Mouse (Mus musculus): ENCODE measurements around the gene Mpzl3. TPM values are rescaled to one million over a fixed set of nuclear protein-coding genes. Genes with fewer than 3 reads are reported as not detected.
A peak's percentile ranks its signal among the peaks of the same experiment; 100 is the strongest.

The Mpzl3 gene
- polyA plus RNA-seq, 1 experiment from 2014 or later, result 1.7 TPM

DNA sequence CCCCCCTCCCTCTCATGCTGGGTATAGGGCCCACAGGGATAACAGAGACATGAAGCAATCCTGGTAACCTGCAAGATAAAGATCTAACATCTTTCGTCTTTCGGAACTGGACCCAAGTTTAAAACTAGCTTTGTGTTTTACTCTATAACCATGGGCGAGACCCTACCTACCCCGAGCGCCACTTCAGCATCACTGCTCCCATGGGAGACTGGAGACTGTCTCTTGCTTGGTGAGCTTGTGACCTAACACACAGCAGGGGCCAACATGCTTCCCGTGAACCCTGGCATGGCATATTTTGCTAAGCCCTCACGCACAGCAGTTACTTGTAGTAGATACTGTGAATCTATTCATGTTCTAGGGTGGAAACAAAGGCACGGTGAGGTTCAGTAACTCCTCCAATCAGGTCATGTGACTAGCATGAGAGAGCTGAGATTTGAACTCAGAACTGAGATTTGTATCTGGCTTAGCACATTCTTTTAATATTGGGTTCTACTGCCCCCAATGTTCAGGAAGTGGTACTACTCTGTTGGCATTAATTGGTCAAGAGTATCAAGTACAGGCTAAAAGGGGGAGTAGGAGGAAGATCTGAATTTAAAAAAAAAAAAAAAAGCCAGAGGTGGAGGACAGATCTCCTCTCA is 64.4 kb downstream of the Mpzl3 start:
- ATAC-seq (replicated peaks; ENCODE audit: insufficient number of reproducible peaks, low FRiP score, low TSS enrichment), result no peak
- peaks cover 7% of the 10 kb centered on the region for H3K27me3 ChIP-seq (ENCODE audit: control insufficient read depth, insufficient read depth, low read length)
- peaks cover 9% of the 10 kb centered on the region; the same call in 1 of the 2 replicates for H3K4me1 ChIP-seq (ENCODE audit: control insufficient read depth, insufficient read depth, low read length)
- H3K27ac ChIP-seq (ENCODE audit: low read depth, low read length), result no peak overlapping the region
- no peak overlapping the region for H3K9ac ChIP-seq (ENCODE audit: low read depth, low read length)
- no peaks in the 10 kb centered on the region for H3K9me3 ChIP-seq (replicated peaks; ENCODE audit: control insufficient read depth, low read length)
- no peaks in the 10 kb centered on the region for H3K36me3 ChIP-seq (ENCODE audit: control insufficient read depth, insufficient read depth, low read length)
- no peak overlapping the region; the same call in 1 of the 2 replicates for H3K4me2 ChIP-seq
- WGBS (ENCODE audit: insufficient replicate concordance), result 88% methylated on average over 8 of the region's 8 CpGs
- H3K4me3 ChIP-seq (ENCODE audit: low read depth, low read length), result no peak overlapping the region

DNA sequence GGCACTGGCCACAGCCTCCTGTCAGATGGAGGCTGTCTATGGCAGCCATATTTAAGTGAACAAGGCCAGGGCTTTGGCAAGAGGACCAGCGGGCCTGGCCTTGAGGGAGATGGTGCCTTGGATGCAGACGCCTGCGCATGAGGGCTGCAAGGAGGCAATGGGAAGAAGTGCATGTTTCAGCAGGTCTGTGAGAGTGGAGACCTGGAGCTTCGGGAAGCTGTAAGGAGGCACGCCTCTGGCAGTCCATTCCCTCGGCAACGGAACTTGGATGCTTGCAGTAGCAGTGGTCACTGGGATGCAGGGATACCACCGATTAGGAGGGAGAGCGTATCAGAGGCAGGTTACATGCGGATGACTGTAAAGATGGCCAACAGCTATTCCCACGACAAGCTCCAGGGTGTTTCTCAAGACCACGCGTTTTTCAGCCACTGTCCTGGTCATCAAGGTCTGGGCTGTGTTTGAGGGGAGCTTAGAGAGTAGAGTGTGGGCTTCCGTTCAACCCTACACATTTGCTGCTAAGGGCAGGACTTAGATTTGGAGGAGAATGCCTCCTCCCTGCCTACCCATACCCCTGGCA is 65.1 kb downstream of the Mpzl3 start:
- 79% methylated on average over 14 of the region's 14 CpGs for WGBS (ENCODE audit: insufficient replicate concordance)
- Histone ChIP-seq H3K27ac (ENCODE audit: low read depth, low read length) (no peak overlapping the region), H3K9me3 (replicated peaks; ENCODE audit: control insufficient read depth, low read length) (no peaks in the 10 kb centered on the region), H3K4me2 (no peak overlapping the region), H3K36me3 (ENCODE audit: control insufficient read depth, insufficient read depth, low read length) (no peaks in the 10 kb centered on the region), H3K4me3 (ENCODE audit: low read depth, low read length) (no peak overlapping the region), H3K4me1 (ENCODE audit: control insufficient read depth, insufficient read depth, low read length) (peaks cover 9% of the 10 kb centered on the region; the same call in 1 of the 2 replicates), H3K9ac (ENCODE audit: low read depth, low read length) (no peak overlapping the region), H3K27me3 (ENCODE audit: control insufficient read depth, insufficient read depth, low read length) (peaks cover 7% of the 10 kb centered on the region)
- ATAC-seq (replicated peaks; ENCODE audit: insufficient number of reproducible peaks, low FRiP score, low TSS enrichment), result no peak

DNA sequence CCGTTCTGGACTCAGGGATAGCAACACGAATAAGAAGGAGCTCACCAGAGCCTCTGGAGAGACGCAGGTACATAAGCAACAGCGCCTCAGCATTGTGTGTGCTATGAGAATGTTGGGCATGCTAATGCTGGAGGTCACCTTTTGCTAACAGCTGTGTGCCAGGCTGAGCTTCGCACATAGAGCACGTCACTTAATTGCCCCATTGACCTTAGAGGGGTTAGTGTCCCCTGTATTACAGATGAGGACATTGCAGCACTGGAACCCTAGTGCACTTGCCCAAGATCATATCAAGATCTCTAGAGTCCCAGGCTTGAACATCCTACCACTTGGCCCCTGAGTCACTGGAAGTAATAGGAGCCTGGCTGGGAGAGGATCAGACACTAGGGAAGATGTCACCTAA is 65.6 kb downstream of the Mpzl3 start:
- H3K36me3 ChIP-seq (ENCODE audit: control insufficient read depth, insufficient read depth, low read length), result no peaks in the 10 kb centered on the region
- no peak for ATAC-seq (replicated peaks; ENCODE audit: insufficient number of reproducible peaks, low FRiP score, low TSS enrichment)
- no peak overlapping the region for H3K4me3 ChIP-seq (ENCODE audit: low read depth, low read length)
- H3K27me3 ChIP-seq (ENCODE audit: control insufficient read depth, insufficient read depth, low read length), result peaks cover 7% of the 10 kb centered on the region
- no peaks in the 10 kb centered on the region for H3K9me3 ChIP-seq (replicated peaks; ENCODE audit: control insufficient read depth, low read length)
- peaks cover 9% of the 10 kb centered on the region; the same call in 1 of the 2 replicates for H3K4me1 ChIP-seq (ENCODE audit: control insufficient read depth, insufficient read depth, low read length)
- H3K27ac ChIP-seq (ENCODE audit: low read depth, low read length), result no peak overlapping the region
- WGBS (ENCODE audit: insufficient replicate concordance), result 84% methylated on average over 6 of the region's 6 CpGs
- H3K9ac ChIP-seq (ENCODE audit: low read depth, low read length), result no peak overlapping the region
- H3K4me2 ChIP-seq, result no peak overlapping the region

DNA sequence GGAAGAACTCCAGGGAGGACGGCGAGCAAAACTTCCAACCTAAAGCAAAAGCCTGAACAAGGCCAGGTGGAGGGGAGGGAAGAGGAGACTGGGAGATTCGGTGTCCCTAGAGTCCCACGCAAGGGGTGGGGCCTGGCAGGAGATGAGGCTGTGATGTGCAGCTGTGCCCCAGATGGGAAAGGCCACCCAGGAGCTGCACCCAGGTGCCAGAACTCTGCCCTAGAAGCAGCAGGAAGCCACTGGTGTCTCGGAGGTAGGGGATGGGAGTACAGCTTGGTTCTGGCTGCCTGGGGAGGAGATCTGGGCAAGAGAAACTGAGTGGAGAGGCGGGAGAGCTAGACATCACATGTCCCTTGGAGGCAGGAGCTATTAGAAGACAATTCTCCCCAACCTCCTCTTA is 66.0 kb downstream of the Mpzl3 start:
- Histone ChIP-seq H3K4me3 (ENCODE audit: low read depth, low read length) (no peak overlapping the region), H3K27me3 (ENCODE audit: control insufficient read depth, insufficient read depth, low read length) (peaks cover 7% of the 10 kb centered on the region), H3K36me3 (ENCODE audit: control insufficient read depth, insufficient read depth, low read length) (no peaks in the 10 kb centered on the region), H3K27ac (ENCODE audit: low read depth, low read length) (no peak overlapping the region), H3K9me3 (replicated peaks; ENCODE audit: control insufficient read depth, low read length) (no peaks in the 10 kb centered on the region), H3K9ac (ENCODE audit: low read depth, low read length) (no peak overlapping the region), H3K4me1 (ENCODE audit: control insufficient read depth, insufficient read depth, low read length) (peaks cover 7% of the 10 kb centered on the region; the same call in 1 of the 2 replicates), H3K4me2 (no peak overlapping the region)
- 53% methylated on average over 6 of the region's 6 CpGs for WGBS (ENCODE audit: insufficient replicate concordance)
- no peak for ATAC-seq (replicated peaks; ENCODE audit: insufficient number of reproducible peaks, low FRiP score, low TSS enrichment)

GRCm38 (mm10) chr9:45121769-45122168 is 66.8 kb downstream of the Mpzl3 start:
- Histone ChIP-seq H3K4me3 (ENCODE audit: low read depth, low read length) (no peak overlapping the region), H3K4me1 (ENCODE audit: control insufficient read depth, insufficient read depth, low read length) (peaks cover 7% of the 10 kb centered on the region; the same call in 1 of the 2 replicates), H3K36me3 (ENCODE audit: control insufficient read depth, insufficient read depth, low read length) (no peaks in the 10 kb centered on the region), H3K9ac (ENCODE audit: low read depth, low read length) (no peak overlapping the region), H3K9me3 (replicated peaks; ENCODE audit: control insufficient read depth, low read length) (no peaks in the 10 kb centered on the region), H3K27me3 (ENCODE audit: control insufficient read depth, insufficient read depth, low read length) (no peaks in the 10 kb centered on the region; the same call in none of the 2 replicates), H3K4me2 (peak overlapping the region; percentile 53), H3K27ac (ENCODE audit: low read depth, low read length) (no peak overlapping the region)
- WGBS (ENCODE audit: insufficient replicate concordance), result 5% methylated on average over 10 of the region's 10 CpGs
- no peak for ATAC-seq (replicated peaks; ENCODE audit: insufficient number of reproducible peaks, low FRiP score, low TSS enrichment)

DNA sequence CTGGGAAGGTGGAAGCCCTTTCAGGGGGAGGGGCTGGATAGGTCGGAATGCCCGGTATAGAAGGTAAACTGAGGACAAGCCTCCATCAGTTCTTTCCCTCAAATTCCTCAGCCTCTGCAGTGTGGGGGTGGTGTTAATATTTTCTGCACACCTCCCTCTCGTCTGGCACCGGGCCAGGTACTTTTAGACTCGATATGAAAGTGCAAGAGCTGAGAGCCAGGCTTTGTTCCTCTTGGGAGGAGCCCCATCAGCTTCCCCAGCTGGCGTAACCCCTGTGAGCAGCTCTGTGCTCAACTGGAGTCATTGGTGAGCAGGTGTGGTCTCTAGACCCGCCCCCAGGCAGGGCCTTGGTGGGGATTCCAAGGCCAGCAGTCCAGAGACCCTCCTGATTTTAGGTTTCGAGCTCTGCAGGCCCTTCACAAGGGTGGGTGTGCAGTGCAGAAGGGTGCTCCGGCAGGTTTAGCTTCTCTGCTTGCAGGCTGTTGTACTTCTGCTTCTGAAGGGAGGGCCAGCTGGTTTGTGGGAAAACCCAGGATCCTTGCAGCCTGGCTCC is 67.3 kb downstream of the Mpzl3 start:
- H3K27ac ChIP-seq (ENCODE audit: low read depth, low read length), result no peak overlapping the region

DNA sequence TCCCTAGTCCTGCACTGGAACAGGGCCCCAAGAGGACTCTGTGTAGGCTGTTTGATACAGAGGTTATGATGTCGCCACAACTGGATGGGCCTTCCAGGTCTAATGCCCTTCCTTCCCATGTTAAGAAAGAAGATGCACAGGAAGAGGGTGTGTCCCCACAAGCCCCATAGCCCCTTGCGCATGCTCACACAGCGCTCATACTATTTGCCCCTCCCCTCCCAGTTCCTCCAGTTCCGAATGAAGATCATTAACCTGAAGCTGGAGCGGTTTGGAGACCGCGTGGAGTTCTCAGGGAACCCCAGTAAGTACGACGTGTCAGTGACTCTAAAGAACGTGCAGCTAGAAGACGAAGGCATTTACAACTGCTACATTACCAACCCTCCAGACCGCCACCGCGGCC is 70.2 kb downstream of the Mpzl3 start:
- no peak overlapping the region for H3K4me2 ChIP-seq
- H3K36me3 ChIP-seq (ENCODE audit: control insufficient read depth, insufficient read depth, low read length), result no peaks in the 10 kb centered on the region
- H3K4me3 ChIP-seq (ENCODE audit: low read depth, low read length), result no peak overlapping the region
- H3K27ac ChIP-seq (ENCODE audit: low read depth, low read length), result no peak overlapping the region
- ATAC-seq (replicated peaks; ENCODE audit: insufficient number of reproducible peaks, low FRiP score, low TSS enrichment), result no peak
- peaks cover 6% of the 10 kb centered on the region for H3K27me3 ChIP-seq (ENCODE audit: control insufficient read depth, insufficient read depth, low read length)
- H3K9me3 ChIP-seq (replicated peaks; ENCODE audit: control insufficient read depth, low read length), result no peaks in the 10 kb centered on the region
- 83% methylated on average over 14 of the region's 14 CpGs for WGBS (ENCODE audit: insufficient replicate concordance)
- H3K4me1 ChIP-seq (ENCODE audit: control insufficient read depth, insufficient read depth, low read length), result peaks cover 7% of the 10 kb centered on the region; the same call in 1 of the 2 replicates
- no peak overlapping the region for H3K9ac ChIP-seq (ENCODE audit: low read depth, low read length)

More for the DNA sequence above, 67.3 kb downstream of the Mpzl3 start:
- Histone ChIP-seq H3K9me3 (replicated peaks; ENCODE audit: control insufficient read depth, low read length) (no peaks in the 10 kb centered on the region), H3K4me1 (ENCODE audit: control insufficient read depth, insufficient read depth, low read length) (peaks cover 7% of the 10 kb centered on the region; the same call in 1 of the 2 replicates), H3K4me2 (peak overlapping the region; percentile 53), H3K36me3 (ENCODE audit: control insufficient read depth, insufficient read depth, low read length) (no peaks in the 10 kb centered on the region), H3K27me3 (ENCODE audit: control insufficient read depth, insufficient read depth, low read length) (no peaks in the 10 kb centered on the region; the same call in none of the 2 replicates), H3K9ac (ENCODE audit: low read depth, low read length) (peak overlapping the region; percentile 29; the same call in 1 of the 2 replicates), H3K4me3 (ENCODE audit: low read depth, low read length) (no peak overlapping the region)
- peak; percentile 50 for ATAC-seq (replicated peaks; ENCODE audit: insufficient number of reproducible peaks, low FRiP score, low TSS enrichment)
- WGBS (ENCODE audit: insufficient replicate concordance), result 24% methylated on average over 9 of the region's 9 CpGs

GRCm38 (mm10) chr9:45126941-45127340 is 72.0 kb downstream of the Mpzl3 start:
- Histone ChIP-seq H3K4me1 (ENCODE audit: control insufficient read depth, insufficient read depth, low read length) (peaks cover 5% of the 10 kb centered on the region; the same call in 1 of the 2 replicates), H3K27me3 (ENCODE audit: control insufficient read depth, insufficient read depth, low read length) (peaks cover 9% of the 10 kb centered on the region)
- WGBS (ENCODE audit: insufficient replicate concordance), result 46% methylated on average over 7 of the region's 7 CpGs

More at GRCm38 (mm10) chr9:45126941-45127340, 72.0 kb downstream of the Mpzl3 start:
- Histone ChIP-seq H3K9me3 (replicated peaks; ENCODE audit: control insufficient read depth, low read length) (no peaks in the 10 kb centered on the region), H3K27ac (ENCODE audit: low read depth, low read length) (no peak overlapping the region), H3K36me3 (ENCODE audit: control insufficient read depth, insufficient read depth, low read length) (no peaks in the 10 kb centered on the region), H3K4me3 (ENCODE audit: low read depth, low read length) (no peak overlapping the region), H3K9ac (ENCODE audit: low read depth, low read length) (no peak overlapping the region), H3K4me2 (no peak overlapping the region)
- no peak for ATAC-seq (replicated peaks; ENCODE audit: insufficient number of reproducible peaks, low FRiP score, low TSS enrichment)
